Mouse (Mus musculus) spleen, adult 18-20 months (tissue): ENCODE results near the gene Krtap5-2.
"Not testable (repeated sequence)": the region's sequence is repeated elsewhere in the genome, so short reads cannot be mapped to it uniquely, and the experiment has no call there.

Experiments
- DNase-seq, 2 experiments: peaks; one replicate each; pipeline ENCODE4 v3.0.0; 2022; ENCODE audit warnings: mixed read lengths in 2 of 2

The Krtap5-2 gene

GRCm38 (mm10) chr7:142135934-142136333 lies 39.9 kb downstream of the Krtap5-2 start, which contains the start of gene Gm39115:
Gm39115 (minus strand) TSS chr7:142136034.
- DNase-seq = not testable (repeated sequence)

GRCm38 (mm10) chr7:142134206-142134995 lies 41.4 kb downstream of the Krtap5-2 start:
- no peak for DNase-seq

- no peak for DNase-seq
Measured at GRCm38 (mm10) chr7:142128843-142129242, 47.0 kb downstream of the Krtap5-2 start.
